Mouse (Mus musculus) limb, embryonic 11.5 days (tissue): ENCODE results near the gene Syngr3. TPM values are rescaled to one million over a fixed set of nuclear protein-coding genes. Genes with fewer than 3 reads are reported as not detected.

Experiments used
- ATAC-seq: fragments of 200-750 bp; cut with Nextera tagmentation; 2 replicates; pipeline ENCODE4 v1.8.0; 2017; ENCODE audit warnings: low read depth; ENCODE audit not compliant: insufficient number of reproducible peaks, low FRiP score, low TSS enrichment
- DNase-seq: peaks from one replicate; pipeline ENCODE4 v3.0.0-alpha.2; 2015; ENCODE audit warnings: low spot score
- H3K27ac ChIP-seq: fragments of 300-500 bp; sonication (generic); replicated peaks from 2 replicates; pipeline ENCODE4 v1.5.1; 2014; ENCODE audit warnings: low read depth, mild to moderate bottlenecking, low read length
- H3K27me3 ChIP-seq: fragments of 300-500 bp; sonication (generic); 2 replicates; pipeline ENCODE4 v1.6.1; 2014; ENCODE audit warnings: mild to moderate bottlenecking, low read length, mixed read lengths; ENCODE audit not compliant: control insufficient read depth, insufficient read depth
- H3K36me3 ChIP-seq: fragments of 300-500 bp; sonication (generic); 2 replicates; pipeline ENCODE4 v1.6.1; 2014; ENCODE audit warnings: mild to moderate bottlenecking, low read length, moderate library complexity, mixed read lengths; ENCODE audit not compliant: control insufficient read depth, insufficient read depth
- H3K4me1 ChIP-seq: fragments of 300-500 bp; sonication (generic); 2 replicates; pipeline ENCODE4 v1.6.1; 2014; ENCODE audit warnings: low read length, mixed read lengths; ENCODE audit not compliant: control insufficient read depth, insufficient read depth
- H3K4me2 ChIP-seq: fragments of 300-500 bp; sonication (generic); 2 replicates; pipeline ENCODE4 v1.6.1; 2014; ENCODE audit warnings: low read depth, mild to moderate bottlenecking, moderate library complexity; ENCODE audit not compliant: severe bottlenecking
- H3K4me3 ChIP-seq: fragments of 300-500 bp; sonication (generic); 2 replicates; pipeline ENCODE4 v1.5.1; 2014; ENCODE audit warnings: low read depth, low read length
- H3K9ac ChIP-seq: fragments of 300-500 bp; sonication (generic); 2 replicates; pipeline ENCODE4 v1.6.1; 2014; ENCODE audit warnings: mild to moderate bottlenecking, low read length
- H3K9me3 ChIP-seq: fragments of 300-500 bp; sonication (generic); 2 replicates; pipeline ENCODE4 v1.6.1; 2016; ENCODE audit warnings: low read length; ENCODE audit not compliant: control insufficient read depth
- WGBS: fragments of 180-500 bp; shearing (Covaris S2); extraction: QIAGEN DNeasy Blood & Tissue Kit; methylation state at CpG from one replicate; pipeline ENCODE4 v1.1.7; 2014; 5-methylcytosine and 5-hydroxymethylcytosine counted together
- polyA plus RNA-seq: library from polyadenylated mRNA; unstranded; fragments of >200 nt; fragmentation: Nextera tagmentation; extraction: Ambion mirVana; gene quantifications from 2 replicates; pipeline ENCODE4 v1.2.1, GENCODE M21; 2014

The Syngr3 gene
- polyA plus RNA-seq, 1 experiment from 2014 or later = 6.6 TPM

GRCm38 (mm10) chr17:24677500-24678080 is 12.2 kb downstream of the Syngr3 start:
- Histone ChIP-seq H3K4me2 (no peak overlapping the region), H3K9ac (no peak overlapping the region), H3K9me3 (no peaks in the 10 kb centered on the region), H3K36me3 (peaks cover 37% of the 10 kb centered on the region), H3K27ac (no peak overlapping the region), H3K4me1 (peaks cover under 1% of the 10 kb centered on the region; the same call in 1 of the 2 replicates), H3K4me3 (no peak overlapping the region), H3K27me3 (no peaks in the 10 kb centered on the region)
- DNase-seq (no peak), ATAC-seq (no peak)
- 90% methylated on average over 24 of the region's 24 CpGs for WGBS

- DNase-seq = no peak
- Histone ChIP-seq H3K27me3 (no peaks in the 10 kb centered on the region), H3K9me3 (no peaks in the 10 kb centered on the region), H3K4me2 (no peak overlapping the region), H3K27ac (no peak overlapping the region), H3K4me1 (peaks cover 7% of the 10 kb centered on the region), H3K36me3 (peaks cover 35% of the 10 kb centered on the region), H3K9ac (no peak overlapping the region), H3K4me3 (no peak overlapping the region)
- WGBS = 98% methylated on average over 5 of the region's 5 CpGs
- no peak for ATAC-seq
Observed at GRCm38 (mm10) chr17:24676877-24677276, 12.9 kb downstream of the Syngr3 start.

DNA sequence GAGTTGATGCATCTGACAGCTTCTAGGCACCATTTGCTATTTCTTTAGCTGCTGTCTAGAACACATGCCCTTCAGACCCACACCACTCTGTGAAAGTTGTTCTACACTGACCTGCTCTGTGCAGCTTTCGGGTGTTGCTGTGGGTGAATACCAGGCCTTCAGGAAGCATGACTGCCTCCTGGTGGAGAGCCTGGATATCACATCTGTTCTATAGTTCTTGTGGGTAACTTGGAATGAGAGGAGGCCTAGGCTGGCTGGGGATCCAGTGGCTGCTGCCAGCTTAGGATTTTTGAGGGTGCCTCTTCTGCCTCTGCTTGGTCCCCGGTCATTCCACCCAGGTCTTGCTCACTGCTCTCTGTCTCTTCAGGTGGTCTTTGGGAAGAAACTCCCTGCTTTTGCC is 13.6 kb downstream of the Syngr3 start:
- Histone ChIP-seq H3K27ac (no peak overlapping the region), H3K4me2 (no peak overlapping the region), H3K36me3 (peaks cover 31% of the 10 kb centered on the region), H3K9me3 (no peaks in the 10 kb centered on the region), H3K4me1 (peaks cover 14% of the 10 kb centered on the region), H3K27me3 (no peaks in the 10 kb centered on the region), H3K9ac (no peak overlapping the region), H3K4me3 (no peak overlapping the region)
- 61% methylated on average over 2 of the region's 2 CpGs for WGBS
- peak; percentile 84 for DNase-seq
- no peak for ATAC-seq

DNA sequence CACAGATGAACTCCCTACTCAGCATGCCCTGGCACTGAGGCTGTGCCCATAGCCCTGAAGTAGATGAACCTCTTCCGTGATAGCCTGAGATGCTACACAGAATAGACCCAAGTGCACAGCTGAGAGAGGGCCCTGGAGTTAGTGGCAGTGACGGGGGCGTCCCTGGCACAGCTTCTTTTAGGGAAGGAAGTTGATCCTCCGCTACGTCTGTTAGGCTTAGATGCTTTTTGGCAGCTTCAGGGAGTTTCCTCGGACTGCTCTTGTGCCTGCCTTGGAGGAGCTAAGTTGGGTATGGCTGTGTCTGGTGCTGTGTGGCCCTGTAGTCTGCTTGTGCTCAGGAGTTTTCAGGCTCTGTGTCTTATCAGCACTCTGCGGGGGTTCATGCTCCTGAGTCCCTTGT is 15.5 kb downstream of the Syngr3 start:
- H3K9me3 ChIP-seq = no peaks in the 10 kb centered on the region
- H3K27ac ChIP-seq = no peak overlapping the region
- H3K27me3 ChIP-seq = no peaks in the 10 kb centered on the region
- peaks cover 23% of the 10 kb centered on the region for H3K4me1 ChIP-seq
- no peak overlapping the region for H3K4me3 ChIP-seq
- no peak overlapping the region for H3K4me2 ChIP-seq
- DNase-seq = no peak
- 85% methylated on average over 7 of the region's 7 CpGs for WGBS
- H3K9ac ChIP-seq = no peak overlapping the region
- peaks cover 17% of the 10 kb centered on the region for H3K36me3 ChIP-seq
- ATAC-seq = no peak

DNA sequence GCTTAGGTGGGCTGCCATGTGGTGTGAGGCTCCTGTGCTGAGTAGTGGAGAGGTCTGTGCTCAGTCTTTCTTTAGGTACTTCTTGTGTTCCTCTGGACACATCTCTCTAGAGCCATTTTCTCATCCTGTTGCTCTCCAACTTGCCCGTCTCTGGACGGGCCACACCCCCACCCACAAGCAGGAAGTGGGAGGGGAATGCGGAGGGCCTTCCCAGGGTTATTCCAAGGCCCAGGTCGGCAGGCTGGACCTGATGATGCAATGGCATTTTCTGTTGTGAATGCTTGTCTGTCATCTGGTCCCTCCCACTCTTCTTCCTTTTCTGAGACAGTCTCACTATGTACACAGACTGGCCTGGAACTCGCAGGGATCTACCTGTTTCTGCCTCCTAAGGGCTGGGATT is 17.6 kb downstream of the Syngr3 start:
- Histone ChIP-seq H3K4me3 (no peak overlapping the region), H3K4me1 (peaks cover 23% of the 10 kb centered on the region), H3K9me3 (no peaks in the 10 kb centered on the region), H3K9ac (peak overlapping the region; percentile 9; the same call in 1 of the 2 replicates), H3K27ac (no peak overlapping the region), H3K36me3 (no peaks in the 10 kb centered on the region), H3K4me2 (peak overlapping the region; percentile 22; the same call in 1 of the 2 replicates), H3K27me3 (no peaks in the 10 kb centered on the region)
- WGBS = 30% methylated on average over 5 of the region's 5 CpGs
- DNase-seq = no peak
- no peak for ATAC-seq

GRCm38 (mm10) chr17:24671346-24671745 is 18.4 kb downstream of the Syngr3 start:
- Histone ChIP-seq H3K9me3 (no peaks in the 10 kb centered on the region), H3K27ac (no peak overlapping the region), H3K4me2 (peak overlapping the region; percentile 56; the same call in 1 of the 2 replicates), H3K9ac (no peak overlapping the region), H3K36me3 (no peaks in the 10 kb centered on the region), H3K27me3 (no peaks in the 10 kb centered on the region), H3K4me3 (no peak overlapping the region), H3K4me1 (peaks cover 23% of the 10 kb centered on the region)
- no peak for DNase-seq
- ATAC-seq = no peak
- 72% methylated on average over 5 of the region's 5 CpGs for WGBS

- H3K9me3 ChIP-seq = no peaks in the 10 kb centered on the region
- ATAC-seq (no peak), DNase-seq (no peak)
- peak overlapping the region; percentile 97 for H3K4me3 ChIP-seq
- H3K9ac ChIP-seq = peak overlapping the region; percentile 96
- peaks cover 23% of the 10 kb centered on the region for H3K4me1 ChIP-seq
- H3K4me2 ChIP-seq = peak overlapping the region; percentile 56
- WGBS = 11% methylated on average over 8 of the region's 8 CpGs
- H3K27ac ChIP-seq = peak overlapping the region; percentile 72; the same call in 1 of the 2 replicates
- H3K27me3 ChIP-seq = no peaks in the 10 kb centered on the region
- H3K36me3 ChIP-seq = no peaks in the 10 kb centered on the region
Observed at GRCm38 (mm10) chr17:24670246-24670844, 19.4 kb downstream of the Syngr3 start.

DNA sequence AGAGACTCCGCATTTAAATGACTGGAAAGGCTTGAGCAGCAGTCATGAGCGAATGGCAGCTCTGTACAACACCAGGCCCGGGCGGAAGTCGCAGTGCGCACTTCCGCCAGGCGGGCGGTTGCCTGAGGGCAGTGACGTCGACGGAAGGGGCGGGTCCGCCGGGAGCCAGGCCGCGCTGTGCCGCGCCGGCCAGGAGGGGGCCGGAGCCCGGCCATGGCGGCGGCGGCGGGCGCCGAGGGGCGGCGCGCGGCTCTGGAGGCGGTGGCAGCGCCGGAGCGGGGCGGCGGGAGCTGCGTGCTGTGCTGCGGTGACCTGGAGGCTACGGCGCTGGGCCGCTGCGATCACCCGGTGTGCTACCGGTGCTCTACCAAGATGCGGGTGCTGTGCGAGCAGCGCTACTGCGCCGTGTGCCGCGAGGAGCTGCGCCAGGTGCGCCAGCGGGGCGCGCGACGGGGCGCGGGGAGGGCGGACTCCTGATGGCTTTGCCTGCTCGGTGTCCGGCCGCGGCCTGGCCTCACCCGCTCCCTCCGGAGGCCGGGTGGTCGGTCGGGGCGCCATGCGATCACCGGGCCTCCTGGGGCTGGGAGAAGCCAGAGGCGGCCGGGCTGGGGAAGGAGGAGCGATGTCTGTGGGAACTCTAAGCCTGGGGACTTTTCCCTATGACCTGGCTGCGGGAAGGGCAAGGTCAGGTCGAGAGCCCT is 20.1 kb downstream of the Syngr3 start, which contains the start of gene Zfp598:
Gene Zfp598, plus strand, starts transcription at position 143 of the 701 bp plus-strand sequence.
- under 1% methylated on average over 67 of the region's 80 CpGs for WGBS
- no peaks in the 10 kb centered on the region for H3K36me3 ChIP-seq
- peak within 1 kb of the TSS; percentile 96 for H3K9ac ChIP-seq
- no peaks in the 10 kb centered on the region for H3K27me3 ChIP-seq
- DNase-seq (peak; percentile 94), ATAC-seq (peak; percentile 96)
- peak within 1 kb of the TSS; percentile 56 for H3K4me2 ChIP-seq
- H3K4me1 ChIP-seq = peaks cover 23% of the 10 kb centered on the region
- no peaks in the 10 kb centered on the region for H3K9me3 ChIP-seq
- peak within 1 kb of the TSS; percentile 97 for H3K4me3 ChIP-seq
- H3K27ac ChIP-seq = peak within 1 kb of the TSS; percentile 72
